Mouse (Mus musculus) adrenal gland, adult (tissue): ENCODE results near the gene Hps6.
"Not testable (repeated sequence)": the region's sequence is repeated elsewhere in the genome, so short reads cannot be mapped to it uniquely, and the experiment has no call there.

Experiments used
- DNase-seq, 2 experiments: peaks; one replicate each; pipeline ENCODE4 v3.0.0; 2022 to 2023; ENCODE audit warnings: low spot score in 1 of 2; ENCODE audit not compliant: inconsistent age in 2 of 2

Gene Hps6

DNA sequence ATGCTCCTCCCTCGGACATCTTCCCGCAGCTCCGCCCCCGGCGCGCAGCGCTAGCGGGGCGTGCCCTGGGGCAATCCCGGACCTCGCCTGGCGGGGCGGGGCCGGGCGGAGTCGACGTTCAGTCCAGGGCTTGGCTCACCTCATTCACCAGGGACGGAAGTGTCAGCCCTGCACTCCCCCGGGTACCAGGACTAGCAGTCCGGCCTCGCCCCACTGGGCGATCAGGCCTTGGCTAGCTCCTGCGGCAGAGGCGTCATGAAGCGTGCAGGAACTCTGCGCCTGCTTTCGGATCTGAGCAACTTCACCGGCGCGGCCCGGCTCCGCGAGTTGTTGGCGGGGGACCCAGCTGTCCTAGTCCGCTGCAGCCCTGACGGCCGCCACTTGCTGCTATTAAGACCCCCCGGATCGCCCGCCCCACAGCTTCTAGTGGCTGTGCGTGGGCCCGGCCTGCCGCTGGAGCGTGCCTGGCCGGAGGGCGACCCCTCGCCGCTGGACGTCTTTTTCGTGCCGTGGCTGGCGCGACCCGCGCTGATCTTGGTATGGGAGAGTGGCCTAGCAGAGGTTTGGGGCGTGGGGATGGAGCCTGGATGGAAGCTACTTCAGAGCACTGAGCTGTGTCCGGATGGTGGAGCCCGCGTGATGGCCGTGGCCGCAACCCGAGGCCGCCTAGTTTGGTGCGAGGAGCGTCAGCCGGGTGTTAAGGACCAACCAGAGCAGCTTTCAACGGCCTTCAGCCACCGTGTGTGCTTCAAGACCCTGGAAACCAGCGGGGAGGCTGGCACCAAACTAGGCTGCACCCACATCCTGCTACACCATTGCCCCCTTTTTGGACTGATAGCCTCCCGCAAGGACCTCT lies at the start of gene Hps6:
Gene Hps6 (plus strand): TSS at position 138 of the 856 bp plus-strand sequence.
- peak; percentile 94 to 97 for DNase-seq

DNA sequence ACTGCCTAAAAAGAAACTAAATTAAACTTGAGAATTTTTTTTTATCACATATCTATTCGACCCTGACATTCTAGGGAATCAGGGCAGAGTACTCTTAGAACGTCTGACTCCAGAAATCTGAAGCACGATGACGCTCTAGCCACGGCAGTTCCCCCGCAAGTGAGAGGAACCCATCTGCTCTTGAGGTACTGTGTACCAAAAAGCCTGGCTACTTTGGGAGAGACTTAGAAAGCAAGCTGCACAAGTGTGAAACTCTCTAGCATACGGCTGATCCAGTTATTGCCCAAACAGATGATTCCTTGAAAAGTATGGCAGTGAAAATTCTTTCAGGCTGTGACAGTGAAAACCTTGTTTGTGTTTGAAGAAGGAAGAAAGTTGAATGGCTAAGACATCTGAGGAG lies 46.6 kb upstream of the Hps6 start:
- DNase-seq, result peak; percentile 55 to 73

DNA sequence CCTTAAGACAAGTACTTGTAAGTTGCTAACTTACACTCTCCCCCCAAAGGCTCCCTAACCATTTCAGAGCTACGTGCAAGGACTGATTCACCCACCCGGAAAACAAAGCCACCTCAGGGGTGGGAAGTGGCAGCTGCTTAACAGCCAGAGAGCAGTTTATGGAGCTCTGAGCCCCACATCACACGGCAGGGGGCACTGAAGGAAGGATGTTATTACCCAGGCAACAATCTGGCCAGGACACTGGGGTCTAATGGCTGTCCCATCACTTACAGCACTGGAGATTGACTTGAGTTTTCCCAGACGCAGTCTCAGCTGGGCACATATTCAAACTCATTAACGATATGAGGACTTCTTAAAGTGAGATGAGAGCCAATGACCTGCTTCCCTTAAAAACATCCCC lies 42.5 kb upstream of the Hps6 start:
- DNase-seq, result no peak

DNA sequence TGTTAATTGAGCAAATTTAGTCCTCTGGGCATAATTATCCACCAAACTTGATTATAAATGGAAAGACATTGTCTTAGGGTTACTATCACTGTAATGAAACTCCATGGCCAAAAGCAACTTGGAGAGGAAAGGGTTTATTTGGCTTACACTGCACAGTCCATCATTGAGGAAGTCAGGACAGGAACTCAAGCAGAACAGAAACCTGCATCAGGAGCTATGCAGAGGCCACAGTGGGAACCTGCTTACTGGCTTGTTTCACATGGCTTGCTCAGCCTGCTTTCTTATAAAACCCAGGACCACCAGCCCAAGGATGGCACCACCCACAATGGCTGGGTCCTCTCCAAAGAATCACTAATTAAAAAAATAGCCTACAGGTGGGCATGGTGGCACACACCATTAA lies 18.9 kb upstream of the Hps6 start:
- peak in 1 of 2 experiments; percentile 23 for DNase-seq

DNA sequence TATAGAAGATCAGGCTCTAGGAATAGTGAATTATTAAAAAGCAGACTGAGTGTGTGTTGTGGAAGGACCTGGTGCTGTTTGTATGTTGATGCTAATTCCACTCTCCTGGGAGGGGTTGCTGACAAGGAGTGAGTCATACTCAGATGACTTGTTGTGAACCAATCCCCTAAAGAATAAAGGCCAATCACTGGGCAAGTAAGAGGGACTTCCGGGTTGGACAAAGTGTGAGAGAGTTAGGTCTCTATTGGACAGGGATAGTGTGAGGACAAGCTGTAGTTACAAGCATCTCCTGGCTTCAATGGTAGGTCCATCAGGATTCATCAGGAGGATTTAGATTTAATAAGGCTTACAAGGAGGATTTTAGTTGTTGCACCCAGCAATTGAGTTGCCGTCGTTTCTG lies 15.1 kb upstream of the Hps6 start:
- no peak for DNase-seq

DNA sequence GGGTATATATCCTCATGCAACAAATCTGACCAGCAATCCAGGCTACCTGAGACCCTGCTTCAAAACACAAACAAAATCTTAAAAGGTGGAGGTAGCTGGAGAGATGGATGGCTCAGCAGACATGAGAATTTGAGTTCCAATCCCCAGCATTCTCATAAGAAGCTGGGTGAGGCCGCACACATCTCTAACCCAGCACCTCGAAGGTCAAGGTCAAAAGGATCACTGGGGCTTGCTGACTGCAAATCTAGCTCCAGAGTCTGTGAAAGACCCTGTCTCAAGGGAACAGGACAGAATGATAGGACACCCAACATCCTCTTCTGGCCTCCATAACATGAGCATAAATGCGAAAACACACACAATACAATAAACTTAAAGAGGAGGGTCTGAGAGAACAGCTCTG lies 12.1 kb upstream of the Hps6 start:
- no peak for DNase-seq

DNA sequence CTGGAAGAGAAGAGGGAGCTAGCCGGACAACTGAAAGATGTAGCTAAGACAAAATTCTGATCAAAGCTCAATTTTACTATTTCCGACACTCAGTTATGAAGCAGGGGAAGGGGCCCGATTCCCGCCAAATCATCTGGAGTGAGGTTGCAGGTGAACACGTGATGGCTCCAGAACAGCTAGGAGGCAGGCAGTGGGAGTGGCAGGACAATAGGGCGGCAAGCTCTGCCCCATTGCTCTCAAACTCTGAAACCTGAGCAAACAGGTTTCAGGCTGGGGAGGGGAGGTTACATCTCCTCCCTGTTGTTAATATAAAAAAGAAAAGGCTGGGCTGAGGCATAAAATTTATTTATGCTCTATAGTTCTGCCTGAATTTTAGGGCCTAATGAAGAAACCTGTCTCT lies 9.9 kb upstream of the Hps6 start:
- not testable (repeated sequence) for DNase-seq

DNA sequence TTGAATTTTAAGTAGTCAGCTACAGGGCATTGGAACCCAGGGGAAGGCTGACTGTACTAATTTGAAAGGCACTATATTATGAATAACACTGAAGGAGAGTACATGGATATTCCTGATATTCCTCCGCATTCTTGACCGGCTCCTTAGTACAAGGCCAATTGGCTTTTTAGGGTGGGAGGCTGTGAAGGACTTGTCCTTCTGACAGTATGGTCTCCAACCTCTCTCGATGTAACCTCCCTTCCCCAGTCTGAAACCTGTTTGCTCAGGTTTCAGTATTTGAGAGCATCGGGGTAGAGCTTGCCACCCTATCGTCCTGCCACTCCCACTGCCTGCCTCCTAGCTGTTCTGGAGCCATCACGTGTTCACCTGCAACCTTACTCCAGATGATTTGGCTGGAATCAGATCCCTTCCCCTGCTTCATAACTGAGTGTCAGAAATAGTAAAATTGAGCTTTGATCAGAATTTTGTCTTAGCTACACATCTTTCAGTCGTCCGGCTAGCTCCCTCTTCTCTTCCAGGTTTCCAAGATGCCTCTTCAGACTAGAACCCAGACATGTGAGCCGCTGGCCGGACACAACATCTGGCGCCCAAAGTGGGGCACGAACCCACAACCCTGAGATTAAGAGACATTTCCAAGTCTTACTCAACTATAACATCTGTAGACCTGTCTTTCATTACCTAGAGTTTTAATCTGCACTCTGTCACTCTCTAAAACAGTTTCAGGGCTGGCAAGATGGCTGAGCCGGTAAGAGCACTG lies 9.1 kb upstream of the Hps6 start:
- DNase-seq, result no peak

DNA sequence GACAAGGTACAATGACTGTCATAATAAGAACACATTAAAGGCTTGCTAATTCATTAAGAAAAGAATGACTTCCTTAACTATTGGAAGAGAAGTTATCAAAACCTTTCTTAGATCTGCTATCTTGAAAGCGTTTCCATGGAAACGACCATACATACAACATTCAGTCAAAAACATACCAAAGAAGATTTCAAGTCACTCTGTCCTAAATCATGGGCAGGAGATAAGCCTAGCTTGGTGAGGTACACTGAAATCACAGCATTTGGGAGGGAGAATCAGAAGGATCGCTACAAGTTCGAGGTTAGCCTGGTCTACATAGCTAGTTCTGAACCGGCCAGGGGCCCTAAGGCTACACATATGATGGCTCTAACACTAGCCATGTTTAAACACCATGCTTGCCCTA lies 5.9 kb upstream of the Hps6 start:
- no peak for DNase-seq

DNA sequence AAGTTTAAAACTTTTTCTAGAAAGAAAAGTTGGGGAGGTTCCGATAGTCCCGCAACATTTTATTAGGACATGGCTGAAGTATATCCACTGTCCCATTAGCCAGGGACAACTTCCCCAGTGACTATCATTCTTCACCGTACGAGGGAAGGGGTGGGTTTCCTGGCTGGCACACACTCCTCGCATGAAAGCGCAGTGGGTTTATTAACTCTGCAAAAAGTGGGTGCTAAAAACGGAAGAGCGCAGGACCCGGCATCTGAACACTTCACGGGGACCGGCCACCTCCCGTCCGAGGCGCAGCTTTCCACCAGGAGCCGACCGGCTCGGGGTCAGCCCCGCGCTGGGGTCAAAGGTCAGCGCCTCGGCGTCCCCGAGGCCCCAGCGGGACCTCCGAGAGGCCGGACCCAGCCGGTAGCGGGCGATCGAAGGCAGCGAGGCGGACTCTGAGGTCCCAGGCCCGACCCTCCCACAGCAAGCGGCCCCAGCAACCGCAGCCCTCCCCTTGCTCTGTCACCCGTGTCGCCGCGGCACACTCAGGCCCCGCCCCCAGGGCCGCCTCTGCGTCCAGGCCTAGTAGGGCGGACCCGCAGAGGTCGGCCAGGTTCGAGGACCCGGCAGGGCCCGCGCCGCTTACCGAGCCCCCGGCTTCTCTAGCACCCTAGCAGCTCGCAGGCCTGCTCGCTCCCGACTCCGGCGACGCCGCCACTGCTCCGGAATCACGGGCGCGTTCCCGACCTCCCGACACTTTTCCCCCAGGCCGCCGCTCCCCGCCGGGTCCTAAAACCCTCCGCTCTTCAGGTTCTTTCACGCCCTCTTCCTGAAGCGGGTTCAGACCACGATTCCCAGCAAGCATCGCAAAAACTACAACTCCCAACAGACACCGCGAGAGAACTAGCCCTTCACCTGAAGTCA lies 5.3 kb upstream of the Hps6 start, which contains the start of gene Armh3:
Gene Armh3 (minus strand): TSS at position 704 of the 909 bp plus-strand sequence.
- peak; percentile 93 to 98 for DNase-seq

DNA sequence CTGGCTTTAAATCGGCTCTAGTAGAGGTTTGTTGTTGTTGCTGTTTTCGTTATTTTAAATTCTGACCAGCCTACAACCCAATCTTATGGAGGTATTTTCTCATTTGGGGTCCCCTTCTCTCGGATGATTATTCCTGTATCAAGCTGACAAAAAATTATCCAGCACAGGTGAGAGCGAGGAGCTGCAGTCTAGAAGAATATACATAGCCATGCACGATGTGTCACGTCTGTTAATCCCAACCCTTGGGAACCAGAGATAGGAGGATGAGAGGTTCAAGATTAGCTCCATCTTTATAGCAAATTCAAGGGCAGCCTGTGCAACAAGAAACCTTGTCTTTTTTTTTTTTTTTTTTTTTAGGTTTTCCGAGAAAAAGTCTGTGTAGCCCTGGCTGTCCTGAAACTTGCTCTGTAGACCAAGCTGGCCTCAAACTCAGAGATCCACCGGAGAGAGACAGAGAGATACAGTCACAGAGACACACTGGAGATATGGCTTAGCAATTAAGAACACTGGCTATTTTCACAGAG lies 4.6 kb upstream of the Hps6 start:
- no peak for DNase-seq

DNA sequence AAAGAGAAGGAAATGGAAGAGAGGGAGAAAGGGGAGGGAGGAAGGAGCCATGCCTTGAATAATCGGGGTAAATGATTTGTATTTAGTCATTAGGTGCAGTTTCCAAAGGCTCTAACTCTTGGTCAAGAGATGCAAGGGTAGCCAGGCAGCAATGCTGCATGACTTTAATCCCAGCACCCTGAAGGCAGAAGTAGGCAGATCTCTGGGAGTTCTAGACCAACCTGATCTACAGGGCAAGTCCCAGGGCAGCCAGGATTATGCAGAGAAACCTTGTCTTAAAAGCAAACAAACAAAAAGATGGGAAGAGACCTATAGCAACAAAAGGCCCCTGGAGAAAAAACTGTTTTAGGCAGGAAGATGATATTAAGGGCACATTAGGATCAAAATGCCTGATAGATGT lies 3.9 kb upstream of the Hps6 start:
- DNase-seq, result no peak

DNA sequence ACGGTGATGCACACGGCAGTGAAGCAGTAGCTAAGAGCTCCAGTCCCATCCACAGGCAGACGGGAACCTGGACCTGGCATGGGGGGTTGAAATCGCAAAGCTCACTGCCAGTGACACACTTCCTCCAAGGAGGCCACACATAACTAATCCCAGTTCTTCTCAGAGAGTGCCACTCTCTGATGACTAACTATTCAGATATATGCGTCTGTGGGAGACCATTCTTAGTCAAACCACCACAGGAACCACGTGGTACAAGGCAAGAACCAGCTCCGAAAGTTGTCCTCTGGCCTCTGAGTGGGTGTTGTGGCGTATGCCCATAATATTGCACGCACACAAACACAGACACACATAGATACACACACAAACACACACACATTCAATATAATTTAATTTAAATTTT lies 1.0 kb upstream of the Hps6 start:
- peak in 1 of 2 experiments; percentile 35 for DNase-seq

DNA sequence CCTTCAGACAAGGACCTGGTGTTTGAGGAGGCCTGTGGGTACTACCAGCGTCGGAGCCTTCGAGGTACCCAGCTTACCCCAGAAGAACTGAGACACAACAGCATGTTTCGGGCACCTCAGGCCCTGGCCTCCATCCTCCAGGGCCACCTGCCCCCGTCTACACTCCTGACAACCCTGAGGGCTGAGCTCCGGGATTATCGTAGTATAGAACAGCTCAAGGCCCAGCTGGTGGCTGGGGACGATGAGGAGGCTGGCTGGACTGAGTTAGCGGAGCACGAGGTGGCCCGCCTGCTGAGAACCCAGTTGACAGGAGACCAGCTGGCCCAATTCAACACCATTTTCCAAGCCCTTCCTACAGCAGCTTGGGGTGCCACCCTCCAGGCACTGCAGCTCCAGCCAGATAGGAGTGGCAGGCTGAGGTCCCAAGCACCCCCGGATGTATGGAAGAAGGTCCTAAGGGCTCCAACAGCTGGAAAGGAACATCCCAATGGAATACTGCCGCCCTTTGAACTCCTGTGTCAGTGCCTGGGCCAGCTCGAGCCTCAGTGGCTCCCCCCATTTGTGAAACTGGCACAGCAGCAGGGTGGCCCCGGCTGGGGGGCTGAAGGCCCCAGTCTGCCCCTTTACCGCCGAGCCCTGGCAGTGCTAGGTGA lies 1.6 kb downstream of the Hps6 start:
- no peak for DNase-seq

DNA sequence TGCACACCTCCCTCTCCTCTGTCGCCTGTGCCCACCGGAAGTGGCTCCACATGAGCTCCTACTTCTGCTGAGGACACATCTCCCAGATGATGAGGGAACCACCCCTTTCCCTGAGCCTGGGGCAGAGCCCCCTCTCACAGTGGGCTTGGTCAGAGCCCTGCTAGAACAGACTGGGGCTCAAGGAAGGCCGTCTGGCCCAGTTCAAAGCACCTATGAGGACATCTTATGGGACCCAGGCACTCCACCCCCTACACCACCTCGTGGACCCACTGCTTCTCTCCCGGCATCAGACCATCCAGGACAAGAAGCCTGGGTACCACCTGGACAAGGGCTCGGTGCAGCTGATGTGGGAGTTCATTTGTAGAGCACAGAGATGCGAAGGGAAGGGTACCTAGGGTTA lies 2.4 kb downstream of the Hps6 start:
- DNase-seq, result no peak

DNA sequence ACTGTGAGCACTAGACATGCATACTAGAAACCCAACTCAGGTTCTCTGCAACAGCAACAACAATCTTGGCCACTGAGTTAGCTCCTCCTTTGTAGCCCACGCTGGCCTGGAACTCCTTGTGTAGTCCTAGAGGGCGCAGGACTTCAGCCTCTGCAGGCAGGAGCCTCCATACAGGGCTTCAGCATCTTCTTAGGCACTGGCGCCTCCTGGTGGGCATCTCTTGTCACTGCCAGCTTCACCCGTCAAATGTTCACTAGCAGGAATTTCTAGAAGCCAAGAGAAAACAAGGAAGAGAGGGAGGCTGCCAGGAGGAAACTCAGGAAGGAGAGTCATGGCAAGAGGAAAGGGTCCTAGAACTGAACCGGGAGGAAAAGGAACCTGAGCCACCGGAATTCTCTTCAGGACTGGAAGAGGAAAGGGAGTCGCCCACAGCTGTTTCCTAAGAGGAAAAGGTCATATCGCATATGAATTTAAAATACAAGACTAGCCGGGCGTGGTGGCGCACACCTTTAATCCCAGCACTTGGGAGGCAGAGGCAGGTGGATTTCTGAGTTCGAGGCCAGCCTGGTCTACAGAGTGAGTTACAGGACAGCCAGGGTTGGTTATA lies 11.4 kb downstream of the Hps6 start:
- DNase-seq, result peak; percentile 89 to 97

DNA sequence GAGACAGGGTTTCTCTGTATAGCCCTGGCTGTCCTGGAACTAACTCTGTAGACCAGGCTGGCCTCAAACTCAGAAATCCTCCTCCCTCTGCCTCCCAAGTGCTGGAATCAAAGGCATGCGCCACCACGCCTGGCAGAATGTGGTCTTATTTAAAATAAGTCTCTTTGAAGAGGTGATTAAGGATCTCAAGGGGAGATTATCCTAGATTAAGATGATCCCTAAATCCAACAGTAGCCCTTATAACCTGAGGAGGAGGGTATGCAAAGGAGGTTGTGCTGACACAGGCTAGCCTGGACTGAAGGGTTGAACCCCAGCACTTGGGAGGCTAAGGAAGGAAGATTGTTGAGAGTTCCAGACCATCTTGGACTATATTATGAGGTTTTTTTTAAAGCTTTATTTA lies 12.7 kb downstream of the Hps6 start:
- no peak for DNase-seq

DNA sequence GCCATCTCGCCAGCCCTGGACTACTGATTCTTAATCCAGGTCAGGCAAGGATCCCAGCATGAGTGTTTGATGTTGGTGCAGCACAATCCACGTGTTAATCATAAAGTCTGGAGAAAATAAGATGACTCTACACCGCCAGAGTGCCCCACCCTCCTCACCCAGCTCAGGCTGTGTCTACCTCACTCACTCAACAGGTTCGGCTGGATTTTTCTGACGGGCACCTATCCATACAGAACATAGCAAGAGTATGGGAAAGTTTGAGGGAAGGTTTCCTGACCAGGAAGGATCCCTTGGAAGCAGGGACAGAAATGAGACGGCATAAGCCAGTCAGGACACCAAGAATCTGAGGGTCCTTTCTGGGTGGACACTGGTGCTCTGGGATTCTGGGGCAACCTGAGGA lies 21.7 kb downstream of the Hps6 start:
- DNase-seq, result no peak

DNA sequence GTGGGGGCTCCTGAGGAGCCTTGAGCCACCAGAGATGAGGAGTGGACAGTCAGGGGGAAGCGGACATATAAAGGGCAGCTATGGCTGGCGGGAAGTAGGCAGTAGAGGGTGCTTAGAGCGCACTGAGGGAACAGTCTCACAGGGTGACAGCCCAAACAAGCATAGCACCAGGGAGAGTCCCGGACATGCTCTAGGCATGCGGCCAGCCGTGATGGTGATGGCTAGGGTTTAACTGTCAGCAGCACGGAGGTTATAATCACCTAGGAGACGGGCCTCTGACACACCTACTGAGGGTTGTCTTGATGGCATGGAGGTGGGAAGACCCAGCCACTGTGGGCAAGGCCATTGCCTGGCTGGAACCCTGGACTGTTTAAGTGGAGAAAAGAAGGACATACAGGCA lies 23.3 kb downstream of the Hps6 start:
- DNase-seq, result no peak

DNA sequence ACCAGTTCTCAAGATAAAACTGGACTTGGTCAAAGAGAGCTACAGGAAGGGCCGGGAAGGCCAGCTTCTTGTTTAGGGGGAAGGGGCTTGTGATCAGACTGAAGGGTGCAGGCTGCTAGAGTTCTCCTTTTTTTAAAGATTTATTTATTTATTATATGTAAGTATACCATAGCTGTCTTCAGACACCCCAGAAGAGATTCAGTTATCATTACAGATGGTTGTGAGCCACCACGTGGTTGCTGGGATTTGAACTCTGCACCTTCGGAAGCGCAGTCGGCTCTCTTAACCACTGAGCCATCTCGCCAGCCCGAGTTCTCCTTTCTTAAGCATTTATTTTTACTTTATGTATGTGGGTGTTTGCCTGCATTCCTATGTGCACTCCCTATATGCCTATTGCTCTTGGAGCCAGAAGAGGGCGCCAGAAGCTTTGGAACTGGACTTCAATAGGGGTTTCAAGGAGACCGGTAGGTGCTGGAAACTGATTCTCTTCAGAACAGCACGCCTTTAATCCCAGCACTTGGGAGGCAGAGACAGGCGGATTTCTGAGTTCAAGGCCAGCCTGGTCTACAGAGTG lies 25.5 kb downstream of the Hps6 start:
- no peak for DNase-seq
